Mouse (Mus musculus) kidney, postnatal 0 days (tissue): ENCODE measurements around the gene Zdhhc19. TPM values are rescaled to one million over a fixed set of nuclear protein-coding genes. Genes with fewer than 3 reads are reported as not detected.
A peak's percentile ranks its signal among the peaks of the same experiment; 100 is the strongest.

Experiments used
- ATAC-seq: fragments of 200-750 bp; cut with Nextera tagmentation; replicated peaks from 2 replicates; pipeline ENCODE4 v1.8.0; 2017; ENCODE audit warnings: low read depth, moderate number of reproducible peaks, moderate TSS enrichment, moderate library complexity; ENCODE audit not compliant: low FRiP score
- DNase-seq: peaks from one replicate; pipeline ENCODE4 v3.0.0-alpha.2; 2016; ENCODE audit warnings: low spot score
- H3K27ac ChIP-seq: fragments of 300-500 bp; sonication (generic); 2 replicates; pipeline ENCODE4 v1.5.1; 2014; ENCODE audit warnings: mild to moderate bottlenecking
- H3K27me3 ChIP-seq: fragments of 300-500 bp; sonication (generic); 2 replicates; pipeline ENCODE4 v1.6.1; 2014; ENCODE audit warnings: low read length, mixed read lengths; ENCODE audit not compliant: insufficient read depth
- H3K36me3 ChIP-seq: fragments of 300-500 bp; sonication (generic); 2 replicates; pipeline ENCODE4 v1.6.1; 2014; ENCODE audit warnings: low read length, mixed read lengths; ENCODE audit not compliant: insufficient read depth
- H3K4me1 ChIP-seq: fragments of 300-500 bp; sonication (generic); replicated peaks from 2 replicates; pipeline ENCODE4 v1.6.1; 2014; ENCODE audit warnings: antibody characterized with exemption, low read length, mixed read lengths; ENCODE audit not compliant: insufficient read depth
- H3K4me2 ChIP-seq: fragments of 300-500 bp; sonication (generic); 2 replicates; pipeline ENCODE4 v1.6.1; 2014; ENCODE audit warnings: mild to moderate bottlenecking, low read length, moderate library complexity, mixed read lengths
- H3K4me3 ChIP-seq: fragments of 300-500 bp; sonication (generic); replicated peaks from 2 replicates; pipeline ENCODE4 v1.5.1; 2014; ENCODE audit warnings: low read depth, low read length
- H3K9ac ChIP-seq: fragments of 300-500 bp; sonication (generic); 2 replicates; pipeline ENCODE4 v1.6.1; 2014; ENCODE audit warnings: low read depth, low read length
- H3K9me3 ChIP-seq: fragments of 300-500 bp; sonication (generic); replicated peaks from 2 replicates; pipeline ENCODE4 v1.6.1; 2016; ENCODE audit warnings: low read length, inconsistent platforms, mixed read lengths
- CTCF ChIP-seq: IDR thresholded peaks from 2 replicates; pipeline ENCODE4 v1.5.1; 2016; ENCODE audit warnings: antibody characterized with exemption, low read depth, mild to moderate bottlenecking, moderate library complexity
- WGBS: fragments of 180-500 bp; shearing (Covaris S2); extraction: QIAGEN DNeasy Blood & Tissue Kit; methylation state at CpG from one replicate; pipeline ENCODE4 v1.1.7; 2014; 5-methylcytosine and 5-hydroxymethylcytosine counted together
- polyA plus RNA-seq: library from polyadenylated mRNA; unstranded; fragments of >200 nt; fragmentation: Nextera tagmentation; extraction: Ambion mirVana; gene quantifications from 2 replicates; pipeline ENCODE4 v1.2.1, GENCODE M21; 2015

The Zdhhc19 gene
- polyA plus RNA-seq, 1 experiment from 2014 or later: not detected

- Histone ChIP-seq H3K27ac (peak within 1 kb of the TSS; percentile 90), H3K4me3 (peak within 1 kb of the TSS; percentile 72), H3K27me3 (no peaks in the 10 kb centered on the region), H3K9ac (peak within 1 kb of the TSS; percentile 78), H3K9me3 (no peaks in the 10 kb centered on the region), H3K4me2 (peak within 1 kb of the TSS; percentile 97), H3K36me3 (no peaks in the 10 kb centered on the region), H3K4me1 (no peaks in the 10 kb centered on the region)
- WGBS: under 1% methylated on average over 73 of the region's 73 CpGs
- ATAC-seq: peak; percentile 98
- DNase-seq: peak; percentile 97
- TF ChIP-seq CTCF: no peak
These were observed 112.8 kb downstream of the Zdhhc19 start, which contains the start of gene Tfrc for GRCm38 (mm10) chr16:32608712-32609400. Tfrc (plus strand) TSS chr16:32608920.

GRCm38 (mm10) chr16:32609401-32609779 is 113.3 kb downstream of the Zdhhc19 start:
- Histone ChIP-seq H3K4me3 (peak overlapping the region; percentile 72), H3K4me2 (peak overlapping the region; percentile 97), H3K9ac (peak overlapping the region; percentile 78), H3K9me3 (no peaks in the 10 kb centered on the region), H3K27ac (peak overlapping the region; percentile 90), H3K36me3 (no peaks in the 10 kb centered on the region), H3K27me3 (no peaks in the 10 kb centered on the region), H3K4me1 (no peaks in the 10 kb centered on the region)
- no peak for TF ChIP-seq CTCF
- ATAC-seq: no peak
- under 1% methylated on average over 14 of the region's 14 CpGs for WGBS
- peak; percentile 49 for DNase-seq

- H3K36me3 ChIP-seq: 0 out of 2 replicates have a peak, but pooled peaks cover 2% of the 10 kb centered on the region
- 75% methylated on average over 5 of the region's 5 CpGs for WGBS
- TF ChIP-seq CTCF: no peak
- peak overlapping the region; percentile 97 for H3K4me2 ChIP-seq
- H3K27me3 ChIP-seq: no peaks in the 10 kb centered on the region
- ATAC-seq: no peak
- no peak for DNase-seq
- H3K4me3 ChIP-seq: 0 out of 2 replicates have a peak overlapping the region, but pooled peaks have one; percentile 72
- no peak overlapping the region for H3K27ac ChIP-seq
- no peaks in the 10 kb centered on the region for H3K9me3 ChIP-seq
- H3K4me1 ChIP-seq: no peaks in the 10 kb centered on the region
- H3K9ac ChIP-seq: no peak overlapping the region
These were observed 114.6 kb downstream of the Zdhhc19 start for GRCm38 (mm10) chr16:32610460-32611255.

Other genes with a start within 250 kb of the Zdhhc19 start
- 7.1 and 8.1 TPM in 2 replicates for gene Fbxo45, start 249.1 kb upstream of the Zdhhc19 start, polyA plus RNA-seq
- gene Wdr53, start 249.0 kb upstream of the Zdhhc19 start, polyA plus RNA-seq: 18.6 and 20.2 TPM in 2 replicates
- gene Smco1, start 224.8 kb upstream of the Zdhhc19 start, polyA plus RNA-seq: not detected in 2 replicates
- 20.0 and 20.9 TPM in 2 replicates for gene Rnf168, start 218.8 kb upstream of the Zdhhc19 start, polyA plus RNA-seq
- gene Ubxn7, start 164.0 kb upstream of the Zdhhc19 start, polyA plus RNA-seq: 13.3 and 14.0 TPM in 2 replicates
- not detected in 2 replicates for gene Tm4sf19, start 95.8 kb upstream of the Zdhhc19 start, polyA plus RNA-seq
- gene Tctex1d2, start 76.6 kb upstream of the Zdhhc19 start, polyA plus RNA-seq: 40.1 and 45.1 TPM in 2 replicates
- 30.6 and 38.3 TPM in 2 replicates for gene Pcyt1a, start 65.3 kb upstream of the Zdhhc19 start, polyA plus RNA-seq
- gene Slc51a, start 8.4 kb upstream of the Zdhhc19 start, polyA plus RNA-seq: 4.3 TPM in 2 replicates
- gene Tfrc, start 112.7 kb downstream of the Zdhhc19 start, polyA plus RNA-seq: 37.0 and 43.9 TPM in 2 replicates
- gene Tnk2, start 147.6 kb downstream of the Zdhhc19 start, polyA plus RNA-seq: 8.4 and 8.5 TPM in 2 replicates
- 0.14 and 0.28 TPM in 2 replicates for gene Muc4, start 239.6 kb downstream of the Zdhhc19 start, polyA plus RNA-seq